Mouse (Mus musculus) midbrain, embryonic 10.5 days (tissue): ENCODE measurements around the gene Cenpf. TPM values are rescaled to one million over a fixed set of nuclear protein-coding genes. Genes with fewer than 3 reads are reported as not detected.
"Not testable (repeated sequence)": the region's sequence is repeated elsewhere in the genome, so short reads cannot be mapped to it uniquely, and the experiment has no call there.

Experiments used
- DNase-seq: peaks from one replicate; pipeline ENCODE4 v3.0.0-alpha.2; 2017; ENCODE audit warnings: low spot score
- H3K27ac ChIP-seq: fragments of 300-500 bp; sonication (generic); replicated peaks from 2 replicates; pipeline ENCODE4 v1.5.1; 2016; ENCODE audit warnings: mild to moderate bottlenecking
- H3K27me3 ChIP-seq: fragments of 300-500 bp; sonication (generic); 2 replicates; pipeline ENCODE4 v1.6.1; 2016; ENCODE audit warnings: low read depth, mild to moderate bottlenecking; ENCODE audit not compliant: poor library complexity, severe bottlenecking
- H3K36me3 ChIP-seq: fragments of 300-500 bp; sonication (generic); 2 replicates; pipeline ENCODE4 v1.6.1; 2016; ENCODE audit warnings: mild to moderate bottlenecking, moderate library complexity
- H3K4me1 ChIP-seq: fragments of 300-500 bp; sonication (generic); 2 replicates; pipeline ENCODE4 v1.6.1; 2016
- H3K4me3 ChIP-seq: fragments of 300-500 bp; sonication (generic); 2 replicates; pipeline ENCODE4 v1.5.1; 2016; ENCODE audit warnings: mild to moderate bottlenecking, moderate library complexity
- H3K9me3 ChIP-seq: fragments of 300-500 bp; sonication (generic); replicated peaks from 2 replicates; pipeline ENCODE4 v1.6.1; 2016; ENCODE audit warnings: mild to moderate bottlenecking
- WGBS: fragments of 180-500 bp; shearing (Covaris S2); methylation state at CpG from one replicate; pipeline ENCODE4 v1.1.7; 2016; 5-methylcytosine and 5-hydroxymethylcytosine counted together
- polyA plus RNA-seq: library from polyadenylated mRNA; unstranded; fragments of >200 nt; fragmentation: Nextera tagmentation; extraction: Ambion mirVana; gene quantifications from 2 replicates; pipeline ENCODE4 v1.2.1, GENCODE M21; 2016

The Cenpf gene
- polyA plus RNA-seq, 1 experiment from 2014 or later, result 131 TPM

- H3K4me1 ChIP-seq, result peaks cover 16% of the 10 kb centered on the region
- H3K9me3 ChIP-seq, result no peaks in the 10 kb centered on the region
- H3K27ac ChIP-seq, result no peak overlapping the region
- no peak for DNase-seq
- 83% methylated on average over 8 of the region's 8 CpGs for WGBS
- no peaks in the 10 kb centered on the region for H3K36me3 ChIP-seq
- H3K27me3 ChIP-seq, result no peaks in the 10 kb centered on the region
- H3K4me3 ChIP-seq, result no peak overlapping the region
These were observed 21.1 kb upstream of the Cenpf start for GRCm38 (mm10) chr1:189709001-189709400.

GRCm38 (mm10) chr1:189707419-189707818 is 19.5 kb upstream of the Cenpf start:
- no peak overlapping the region for H3K27ac ChIP-seq
- no peak for DNase-seq
- H3K4me1 ChIP-seq, result peaks cover 16% of the 10 kb centered on the region
- 63% methylated on average over 5 of the region's 5 CpGs for WGBS
- H3K27me3 ChIP-seq, result no peaks in the 10 kb centered on the region
- no peaks in the 10 kb centered on the region for H3K9me3 ChIP-seq
- no peak overlapping the region for H3K4me3 ChIP-seq
- no peaks in the 10 kb centered on the region for H3K36me3 ChIP-seq

DNA sequence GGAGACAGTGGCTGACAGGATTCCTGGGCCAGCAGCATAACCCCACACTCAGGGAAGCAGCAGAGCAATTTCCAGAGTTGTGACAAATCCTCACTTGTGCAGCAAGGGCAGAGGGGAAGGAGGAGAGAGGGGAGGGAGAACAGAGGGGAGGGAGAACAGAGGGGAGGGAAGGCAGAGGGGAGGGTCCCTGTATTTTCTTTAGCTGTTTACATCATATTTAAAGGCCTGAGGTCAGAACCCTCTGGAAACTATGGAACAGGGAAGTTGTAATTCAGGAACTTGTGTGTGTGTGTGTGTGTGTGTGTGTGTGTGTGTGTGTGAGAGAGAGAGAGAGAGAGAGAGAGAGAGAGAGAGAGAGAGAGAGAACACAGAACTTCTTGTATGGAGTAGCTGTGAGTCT is 19.1 kb upstream of the Cenpf start:
- H3K27me3 ChIP-seq, result no peaks in the 10 kb centered on the region
- DNase-seq, result no peak
- H3K4me3 ChIP-seq, result no peak overlapping the region
- H3K27ac ChIP-seq, result no peak overlapping the region
- no peaks in the 10 kb centered on the region for H3K9me3 ChIP-seq
- H3K4me1 ChIP-seq, result peaks cover 18% of the 10 kb centered on the region
- H3K36me3 ChIP-seq, result no peaks in the 10 kb centered on the region

GRCm38 (mm10) chr1:189706040-189706645 is 18.3 kb upstream of the Cenpf start:
- DNase-seq, result no peak
- Histone ChIP-seq H3K4me3 (no peak overlapping the region), H3K27ac (no peak overlapping the region), H3K36me3 (no peaks in the 10 kb centered on the region), H3K27me3 (no peaks in the 10 kb centered on the region), H3K4me1 (peaks cover 22% of the 10 kb centered on the region), H3K9me3 (no peaks in the 10 kb centered on the region)
- 86% methylated on average over 12 of the region's 12 CpGs for WGBS

DNA sequence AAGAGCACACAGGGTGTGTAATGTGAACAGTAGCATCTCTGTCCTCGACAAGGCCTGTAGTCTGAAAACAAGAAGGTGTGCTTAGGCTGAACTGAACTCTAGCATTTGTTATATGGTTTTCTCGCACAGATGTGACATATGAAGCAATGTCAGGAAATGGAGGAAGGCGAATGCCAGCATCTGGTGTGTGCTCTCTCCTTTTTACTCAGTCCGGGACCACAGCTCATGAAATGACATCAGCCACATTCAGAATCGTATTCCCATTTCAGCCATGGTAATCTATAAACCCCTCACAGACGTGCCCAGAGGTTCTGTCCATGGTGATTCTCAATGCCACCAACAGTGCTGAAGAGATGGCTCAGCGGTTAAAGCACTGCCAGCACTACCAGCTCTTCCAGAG is 15.7 kb upstream of the Cenpf start:
- Histone ChIP-seq H3K4me3 (no peak overlapping the region), H3K9me3 (no peaks in the 10 kb centered on the region), H3K36me3 (no peaks in the 10 kb centered on the region), H3K4me1 (peaks cover 20% of the 10 kb centered on the region), H3K27me3 (no peaks in the 10 kb centered on the region), H3K27ac (no peak overlapping the region)
- no peak for DNase-seq
- WGBS, result 85% methylated on average over 7 of the region's 7 CpGs

- Histone ChIP-seq H3K4me3 (no peak overlapping the region), H3K27me3 (no peaks in the 10 kb centered on the region), H3K36me3 (no peaks in the 10 kb centered on the region), H3K27ac (no peak overlapping the region), H3K9me3 (no peaks in the 10 kb centered on the region), H3K4me1 (peaks cover 19% of the 10 kb centered on the region)
- no peak for DNase-seq
- 50% methylated on average over 7 of the region's 7 CpGs for WGBS
These were observed 15.3 kb upstream of the Cenpf start for GRCm38 (mm10) chr1:189703156-189703555.

DNA sequence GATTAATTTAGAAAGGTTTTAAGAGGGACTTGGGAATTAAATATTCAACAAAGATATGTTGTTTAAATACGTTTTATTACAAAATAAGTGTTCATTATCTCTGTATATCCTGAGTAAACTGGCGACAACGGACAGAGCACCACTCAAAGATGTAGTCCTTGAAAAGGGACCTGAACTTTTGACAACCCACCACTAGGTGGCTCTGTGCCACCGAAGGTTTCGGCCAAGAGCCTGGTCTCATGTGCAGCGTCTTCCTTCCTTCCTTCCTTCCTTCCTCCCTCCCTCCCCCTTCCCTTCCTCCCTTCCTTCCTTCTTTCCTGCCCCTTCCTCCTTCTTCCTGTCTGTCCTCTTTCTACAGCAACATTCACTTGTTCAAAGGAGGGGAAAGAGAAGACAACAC is 13.1 kb upstream of the Cenpf start:
- peak; percentile 68 for DNase-seq
- Histone ChIP-seq H3K9me3 (no peaks in the 10 kb centered on the region), H3K4me1 (peaks cover 6% of the 10 kb centered on the region; the same call in 1 of the 2 replicates), H3K4me3 (no peak overlapping the region), H3K27me3 (no peaks in the 10 kb centered on the region), H3K27ac (no peak overlapping the region), H3K36me3 (no peaks in the 10 kb centered on the region)
- WGBS, result 2% methylated on average over 6 of the region's 6 CpGs

GRCm38 (mm10) chr1:189700186-189700585 is 12.3 kb upstream of the Cenpf start:
- Histone ChIP-seq H3K27ac (no peak overlapping the region), H3K4me3 (no peak overlapping the region), H3K4me1 (peaks cover 6% of the 10 kb centered on the region; the same call in 1 of the 2 replicates), H3K9me3 (no peaks in the 10 kb centered on the region), H3K36me3 (no peaks in the 10 kb centered on the region), H3K27me3 (no peaks in the 10 kb centered on the region)
- WGBS, result 92% methylated on average over 6 of the region's 6 CpGs
- no peak for DNase-seq

- Histone ChIP-seq H3K36me3 (no peaks in the 10 kb centered on the region), H3K9me3 (no peaks in the 10 kb centered on the region), H3K27me3 (no peaks in the 10 kb centered on the region), H3K4me3 (no peak overlapping the region), H3K27ac (no peak overlapping the region), H3K4me1 (peaks cover 6% of the 10 kb centered on the region; the same call in 1 of the 2 replicates)
- WGBS, result 75% methylated on average over 4 of the region's 4 CpGs
- DNase-seq, result no peak
These were observed 10.5 kb upstream of the Cenpf start for GRCm38 (mm10) chr1:189698416-189698815.

DNA sequence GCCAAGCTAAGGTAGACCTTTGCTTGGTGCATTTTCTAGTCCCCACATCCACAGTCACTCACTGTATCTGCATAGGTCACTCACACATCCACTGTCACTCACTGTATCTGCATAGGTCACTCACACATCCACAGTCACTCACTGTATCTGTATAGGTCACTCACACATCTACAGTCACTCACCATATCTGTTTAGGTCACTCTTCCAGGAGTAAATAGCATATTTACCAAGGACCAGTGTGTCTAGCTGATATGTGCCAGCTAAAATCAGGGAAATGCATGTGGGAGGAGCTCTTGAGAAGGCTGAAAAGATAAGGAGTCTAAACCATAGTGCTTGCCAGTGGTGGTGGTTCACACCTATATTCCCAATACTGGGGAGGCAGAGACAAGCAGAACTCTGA is 7.4 kb upstream of the Cenpf start:
- Histone ChIP-seq H3K27me3 (no peaks in the 10 kb centered on the region), H3K4me3 (no peak overlapping the region), H3K4me1 (peaks cover 4% of the 10 kb centered on the region), H3K36me3 (no peaks in the 10 kb centered on the region), H3K9me3 (no peaks in the 10 kb centered on the region), H3K27ac (no peak overlapping the region)
- DNase-seq, result no peak

GRCm38 (mm10) chr1:189694391-189694790 is 6.5 kb upstream of the Cenpf start:
- no peak for DNase-seq
- Histone ChIP-seq H3K4me1 (peaks cover 14% of the 10 kb centered on the region), H3K36me3 (no peaks in the 10 kb centered on the region), H3K27me3 (no peaks in the 10 kb centered on the region), H3K4me3 (no peak overlapping the region), H3K27ac (no peak overlapping the region), H3K9me3 (no peaks in the 10 kb centered on the region)
- WGBS, result 88% methylated on average over 2 of the region's 2 CpGs

DNA sequence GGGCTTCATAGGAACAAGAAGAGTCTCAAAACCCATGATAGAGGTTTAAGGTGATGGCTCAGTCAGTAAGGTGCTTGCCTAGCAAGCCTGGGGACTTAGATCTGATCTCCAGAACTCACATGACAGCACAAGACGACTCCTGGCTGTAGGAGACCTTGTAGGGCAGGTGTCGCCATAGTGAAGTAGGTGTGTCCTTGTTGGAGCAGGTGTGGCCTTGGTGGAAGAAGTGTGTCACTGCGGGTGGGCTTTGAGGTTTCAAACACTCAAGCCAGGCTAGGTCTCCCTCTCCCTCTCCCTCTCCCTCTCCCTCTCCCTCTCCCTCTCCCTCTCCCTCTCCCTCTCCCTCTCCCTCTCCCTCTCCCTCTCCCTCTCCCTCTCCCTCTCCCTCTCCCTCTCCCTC is 4.6 kb upstream of the Cenpf start:
- peaks cover 28% of the 10 kb centered on the region for H3K4me1 ChIP-seq
- H3K27me3 ChIP-seq, H3K36me3 ChIP-seq, DNase-seq, H3K27ac ChIP-seq, H3K4me3 ChIP-seq, H3K9me3 ChIP-seq: not testable (repeated sequence)
- WGBS, result 50% methylated on average over 3 of the region's 3 CpGs

DNA sequence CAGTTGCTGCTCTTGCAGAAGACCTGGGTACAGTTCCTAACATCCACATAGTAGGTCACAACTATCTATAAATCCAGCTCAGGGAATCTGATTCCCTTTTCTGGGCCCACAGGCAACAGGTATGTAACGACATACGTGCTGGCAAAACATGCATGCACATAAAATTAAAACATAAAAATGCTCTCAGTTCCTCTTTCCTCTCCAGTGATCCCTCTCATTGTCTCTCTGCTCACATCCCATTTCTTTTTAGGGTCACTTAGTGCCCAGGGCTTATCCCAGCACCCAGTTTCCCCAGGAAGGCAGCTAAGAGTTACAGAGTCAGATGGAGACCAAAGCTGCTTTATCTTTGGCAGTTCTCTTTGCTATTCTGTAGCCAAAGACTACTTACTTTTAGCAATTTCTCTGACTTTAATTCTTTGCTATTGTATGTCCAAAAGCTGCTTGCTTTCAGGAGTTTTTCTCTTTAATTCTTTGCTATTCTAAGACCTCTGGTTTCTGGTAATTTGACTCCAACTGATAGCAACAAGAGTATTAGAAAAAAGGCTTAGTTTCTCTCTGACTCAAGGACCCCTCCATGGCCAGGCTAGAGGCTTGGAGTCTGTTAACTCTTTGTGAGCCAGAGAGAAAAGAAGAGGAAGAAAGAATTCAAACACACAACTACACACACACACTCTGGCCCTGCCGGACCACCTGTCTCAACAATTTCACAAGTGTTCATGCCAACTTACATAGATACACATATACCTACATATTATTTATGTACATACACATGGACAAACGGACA is 1.4 kb upstream of the Cenpf start:
- Histone ChIP-seq H3K4me3 (peak overlapping the region; percentile 94), H3K36me3 (peaks cover 19% of the 10 kb centered on the region), H3K9me3 (no peaks in the 10 kb centered on the region), H3K27me3 (no peaks in the 10 kb centered on the region), H3K27ac (peak overlapping the region; percentile 95), H3K4me1 (peaks cover 47% of the 10 kb centered on the region)
- 30% methylated on average over 4 of the region's 4 CpGs for WGBS
- DNase-seq, result no peak
